Mouse (Mus musculus): ENCODE data around the gene Prl5a1.

Gene Prl5a1

DNA sequence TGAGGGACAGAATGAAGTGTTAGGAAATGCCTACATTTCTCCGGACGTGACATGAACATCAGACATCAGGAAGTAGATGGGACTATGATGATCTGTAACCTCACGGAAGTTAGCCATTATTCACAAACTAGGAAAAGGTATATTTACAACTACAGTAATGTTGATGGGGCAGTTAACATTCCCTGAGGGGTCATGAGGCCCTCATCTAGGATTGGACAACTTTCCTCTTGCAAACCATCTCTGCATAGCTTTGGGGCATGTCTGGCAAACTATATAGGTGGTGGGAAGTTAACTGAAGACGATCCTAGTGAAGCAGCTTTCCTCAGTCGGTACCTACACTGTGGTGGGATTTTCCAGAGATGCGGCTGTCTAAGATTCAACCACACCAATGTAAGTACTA is at the start of gene Prl5a1:
Gene Prl5a1, plus strand, starts transcription at position 301 of the 400 bp plus-strand sequence.
- DNase-seq (ENCODE audit: low spot score): no peak

DNA sequence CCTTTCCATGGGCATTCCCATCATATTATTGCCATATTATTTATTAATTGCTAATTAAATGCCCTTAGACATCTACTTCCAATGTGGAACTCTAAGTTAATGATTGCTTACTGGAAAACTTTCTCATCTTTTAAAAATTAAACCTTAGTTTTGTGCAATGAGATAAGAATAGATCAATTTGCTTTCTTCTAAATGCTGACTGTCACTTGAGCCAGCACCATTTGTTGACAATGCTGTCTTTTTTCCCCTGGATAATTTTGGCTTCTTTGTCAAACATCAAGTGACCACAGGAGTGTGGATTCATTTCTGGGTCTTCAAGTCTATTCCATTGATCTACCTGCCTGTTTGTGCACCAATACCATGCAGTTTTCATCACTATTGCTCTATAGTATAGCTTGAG is 46.1 kb upstream of the Prl5a1 start:
- no peak for DNase-seq (ENCODE audit: low spot score)

DNA sequence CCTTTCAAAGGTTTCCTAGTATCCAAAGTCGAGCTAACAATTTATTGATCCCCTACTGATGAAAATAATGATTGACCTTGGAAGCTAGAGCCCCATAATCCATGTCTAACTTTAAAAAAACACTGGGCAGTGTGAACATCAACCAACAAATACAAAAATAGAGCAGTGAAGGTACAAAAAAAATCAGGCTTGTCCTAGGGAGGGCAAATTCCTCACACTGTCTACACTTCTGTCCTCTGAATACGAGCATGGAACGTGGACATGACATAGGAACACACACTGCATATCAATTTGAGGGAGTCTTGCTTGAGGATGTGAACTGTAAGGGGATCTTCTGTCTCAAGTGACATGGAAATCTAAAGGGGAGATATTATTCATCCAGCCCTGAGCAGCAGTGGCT is 33.7 kb upstream of the Prl5a1 start:
- no peak for DNase-seq (ENCODE audit: low spot score)

DNA sequence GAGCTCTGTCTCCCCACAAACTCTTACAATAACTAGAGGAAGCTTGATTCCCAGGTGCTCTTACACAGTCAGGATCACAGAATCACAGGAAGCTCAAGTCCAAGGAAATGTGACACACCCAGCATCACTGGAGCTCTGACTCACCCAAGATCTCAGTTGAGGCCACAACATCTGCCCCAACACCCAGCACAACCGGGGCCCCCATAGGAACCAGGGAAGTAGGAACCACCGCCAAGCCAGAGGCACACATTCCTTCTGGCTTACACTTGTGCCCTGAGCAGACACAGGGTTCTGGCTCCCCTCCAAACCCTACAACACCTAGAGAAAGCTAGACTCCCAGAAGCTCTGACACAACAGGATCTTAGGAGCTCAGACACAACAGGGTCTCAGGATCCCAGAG is 9.5 kb upstream of the Prl5a1 start:
- DNase-seq (ENCODE audit: low spot score): no peak

DNA sequence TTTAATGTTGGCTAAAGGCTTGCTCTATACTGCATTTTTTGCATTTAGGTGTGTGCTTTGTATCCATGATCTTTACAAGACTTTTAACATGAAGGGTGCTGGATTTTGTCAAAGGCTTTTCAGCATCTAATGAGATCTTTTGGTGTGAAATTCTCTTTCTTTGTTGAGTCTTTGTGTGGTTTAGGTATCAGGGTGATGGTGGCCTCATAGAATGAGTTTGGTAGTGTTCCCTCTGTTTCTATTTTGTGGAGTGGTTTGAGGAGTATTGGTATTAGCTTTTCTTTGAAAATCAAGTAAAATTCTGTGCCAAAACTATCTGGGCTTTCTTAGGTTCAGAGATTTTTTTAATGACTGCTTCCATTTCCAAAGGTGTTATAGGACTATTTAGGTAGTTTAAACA is 6.5 kb upstream of the Prl5a1 start:
- no peak for DNase-seq (ENCODE audit: low spot score)
